Mouse (Mus musculus): ENCODE results near the gene Olfr1417.

DNA sequence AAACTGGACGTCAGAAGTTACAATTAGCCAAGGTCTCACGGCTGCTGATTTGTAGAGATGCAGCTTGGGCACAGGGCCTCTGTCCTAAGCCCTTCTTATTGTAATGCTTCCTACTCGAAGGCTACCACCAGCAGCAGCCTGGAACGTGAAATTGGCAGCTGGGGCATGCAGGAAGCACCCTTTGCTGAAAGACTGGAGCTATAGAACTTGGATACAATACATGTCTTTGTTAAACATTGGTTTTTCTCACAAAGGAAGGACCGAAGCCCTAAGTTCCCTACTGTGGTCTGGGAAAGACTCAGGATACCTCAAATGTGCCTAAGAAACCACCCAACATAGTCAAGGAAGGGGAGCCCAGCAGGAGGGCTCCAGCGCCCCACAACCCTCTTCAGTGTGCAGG lies 31.2 kb downstream of the Olfr1417 start:
- TF ChIP-seq CTCF (conservative IDR thresholded peaks at IDR 0.05; ENCODE audit: insufficient read depth, insufficient read length, low read depth, low read length) (no peak), POLR2A (IDR thresholded peaks at IDR 0.05; ENCODE audit: low read depth, low read length) (no peak)

Measured in kidney, adult 2 months (tissue).